Mouse (Mus musculus) bone marrow macrophage, adult 2 months (primary cell): ENCODE data around the gene Ccdc114.

Experiments used
- CTCF ChIP-seq: IDR thresholded peaks from 2 replicates; pipeline ENCODE4 v1.5.1; 2012; ENCODE audit warnings: low read depth, mild to moderate bottlenecking, low read length, moderate library complexity
- POLR2A ChIP-seq: IDR thresholded peaks from 2 replicates; pipeline ENCODE4 v1.6.1; 2012; ENCODE audit warnings: mild to moderate bottlenecking, low read depth, low read length, borderline replicate concordance

DNA sequence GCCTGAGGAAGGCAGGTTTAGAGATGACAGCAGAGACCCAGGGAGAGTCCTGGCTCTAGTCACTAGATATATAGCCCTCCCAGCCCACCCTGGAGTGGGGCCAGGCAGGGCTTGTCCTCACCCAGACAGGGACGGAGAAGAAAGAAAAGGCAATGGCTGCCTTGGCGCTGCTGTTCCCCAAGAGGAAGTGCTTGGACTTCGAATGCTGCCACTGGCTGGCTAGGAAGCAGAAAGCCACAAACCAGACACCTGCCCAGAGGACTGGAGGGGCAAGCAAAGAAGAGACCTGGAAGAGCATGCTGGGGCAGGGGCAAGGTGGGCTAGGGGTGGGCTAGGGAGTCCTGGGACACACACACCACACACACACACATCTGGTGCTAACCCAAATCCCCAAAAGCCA, 36.6 kb upstream of the Ccdc114 start:
- TF ChIP-seq CTCF (no peak), POLR2A (no peak)
